Mouse (Mus musculus): ENCODE measurements around the gene Nmnat2. TPM values are rescaled to one million over a fixed set of nuclear protein-coding genes. Genes with fewer than 3 reads are reported as not detected.

The Nmnat2 gene
- polyA plus RNA-seq, 1 experiment, result 8.3 TPM

DNA sequence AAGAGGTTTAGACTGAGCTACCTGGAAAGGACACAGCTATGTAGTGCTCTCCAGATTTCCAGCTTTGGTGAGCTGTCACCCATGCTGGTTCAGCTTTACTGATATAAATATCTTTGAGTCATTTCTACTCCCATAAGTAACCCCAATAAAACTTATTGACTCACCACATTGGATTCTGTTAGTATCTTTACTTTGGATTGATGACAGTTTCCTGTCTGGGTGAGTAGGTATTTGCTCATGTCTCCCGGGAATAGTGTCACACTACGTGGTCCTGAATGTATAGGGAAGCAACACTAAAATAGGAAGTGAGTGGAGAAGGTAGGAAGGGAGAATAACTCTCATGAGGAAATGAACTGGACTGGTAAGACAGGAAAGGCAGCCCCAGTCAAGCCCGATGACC lies 33.0 kb upstream of the Nmnat2 start:
- no peak overlapping the region for H3K4me3 ChIP-seq (ENCODE audit: insufficient read depth, poor library complexity, severe bottlenecking)
- no peaks in the 10 kb centered on the region for H3K36me3 ChIP-seq (ENCODE audit: control insufficient read depth, insufficient read depth)
- no peaks in the 10 kb centered on the region for H3K27me3 ChIP-seq (ENCODE audit: control insufficient read depth, insufficient read depth, insufficient read length)
- TF ChIP-seq CEBPB (IDR thresholded peaks at IDR 0.05; ENCODE audit: low read depth), result no peak
- TF ChIP-seq FOSL1 (IDR thresholded peaks at IDR 0.05; ENCODE audit: insufficient read depth, low read length, poor library complexity, severe bottlenecking), result peak; percentile 69
- no peaks in the 10 kb centered on the region for H3K79me2 ChIP-seq (ENCODE audit: control insufficient read depth, insufficient read depth)
- H3K79me3 ChIP-seq (ENCODE audit: low read depth), result no peaks in the 10 kb centered on the region
- H3ac ChIP-seq (ENCODE audit: control insufficient read depth, insufficient read length, low read depth), result no peak overlapping the region

DNA sequence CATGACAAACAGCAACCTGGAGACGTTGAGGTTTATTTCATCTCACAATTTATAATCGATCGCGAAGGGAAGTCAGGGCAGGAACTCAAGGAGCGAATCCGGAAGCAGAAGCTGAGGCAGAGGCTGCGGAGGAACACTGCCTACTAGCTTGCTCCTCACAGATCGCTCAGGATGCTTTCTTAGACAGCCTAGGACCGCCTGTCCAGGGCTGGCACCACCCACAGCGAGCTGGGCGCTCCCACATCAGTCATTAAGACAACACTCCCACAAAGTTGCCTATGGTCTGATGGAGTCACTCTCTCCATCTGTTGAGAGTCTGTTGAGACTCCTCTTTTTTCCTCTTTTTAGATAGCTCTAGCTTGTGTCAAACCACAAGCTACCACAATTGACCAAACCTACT lies 20.8 kb upstream of the Nmnat2 start:
- Histone ChIP-seq H3K4me3 (ENCODE audit: insufficient read depth, poor library complexity, severe bottlenecking) (no peak overlapping the region), H3K36me3 (ENCODE audit: control insufficient read depth, insufficient read depth) (no peaks in the 10 kb centered on the region), H3K79me2 (ENCODE audit: control insufficient read depth, insufficient read depth) (no peaks in the 10 kb centered on the region), H3K27me3 (ENCODE audit: control insufficient read depth, insufficient read depth, insufficient read length) (no peaks in the 10 kb centered on the region), H3K79me3 (ENCODE audit: low read depth) (no peaks in the 10 kb centered on the region), H3ac (ENCODE audit: control insufficient read depth, insufficient read length, low read depth) (no peak overlapping the region)
- TF ChIP-seq CTCF (IDR thresholded peaks at IDR 0.05; ENCODE audit: control insufficient read depth, insufficient read depth, insufficient read length) (no peak), MYOG (IDR thresholded peaks at IDR 0.05; ENCODE audit: control insufficient read depth, extremely low read depth, insufficient read length) (no peak), MAX (IDR thresholded peaks at IDR 0.05) (no peak), USF1 (IDR thresholded peaks at IDR 0.05; ENCODE audit: low read depth) (no peak), FOSL1 (IDR thresholded peaks at IDR 0.05; ENCODE audit: insufficient read depth, low read length, poor library complexity, severe bottlenecking) (no peak), MYOD1 (IDR thresholded peaks at IDR 0.05; ENCODE audit: control insufficient read depth, insufficient read length, low read depth) (no peak), CEBPB (IDR thresholded peaks at IDR 0.05; ENCODE audit: low read depth) (no peak)

GRCm38 (mm10) chr1:152935476-152935875 lies 19.3 kb upstream of the Nmnat2 start:
- Histone ChIP-seq H3K79me2 (ENCODE audit: control insufficient read depth, insufficient read depth) (no peaks in the 10 kb centered on the region), H3K4me3 (ENCODE audit: insufficient read depth, poor library complexity, severe bottlenecking) (no peak overlapping the region), H3K79me3 (ENCODE audit: low read depth) (no peaks in the 10 kb centered on the region), H3ac (ENCODE audit: control insufficient read depth, insufficient read length, low read depth) (no peak overlapping the region), H3K27me3 (ENCODE audit: control insufficient read depth, insufficient read depth, insufficient read length) (no peaks in the 10 kb centered on the region), H3K36me3 (ENCODE audit: control insufficient read depth, insufficient read depth) (no peaks in the 10 kb centered on the region)
- no peak for TF ChIP-seq CTCF (IDR thresholded peaks at IDR 0.05; ENCODE audit: control insufficient read depth, insufficient read depth, insufficient read length)
- no peak for TF ChIP-seq MAX (IDR thresholded peaks at IDR 0.05)
- no peak for TF ChIP-seq USF1 (IDR thresholded peaks at IDR 0.05; ENCODE audit: low read depth)
- no peak for TF ChIP-seq FOSL1 (IDR thresholded peaks at IDR 0.05; ENCODE audit: insufficient read depth, low read length, poor library complexity, severe bottlenecking)
- TF ChIP-seq MYOG (IDR thresholded peaks at IDR 0.05; ENCODE audit: control insufficient read depth, extremely low read depth, insufficient read length), result no peak
- no peak for TF ChIP-seq CEBPB (IDR thresholded peaks at IDR 0.05; ENCODE audit: low read depth)
- no peak for TF ChIP-seq MYOD1 (IDR thresholded peaks at IDR 0.05; ENCODE audit: control insufficient read depth, insufficient read length, low read depth)

- Histone ChIP-seq H3ac (ENCODE audit: control insufficient read depth, insufficient read length, low read depth) (no peak overlapping the region), H3K27me3 (ENCODE audit: control insufficient read depth, insufficient read depth, insufficient read length) (no peaks in the 10 kb centered on the region), H3K4me3 (ENCODE audit: insufficient read depth, poor library complexity, severe bottlenecking) (no peak overlapping the region), H3K79me3 (ENCODE audit: low read depth) (no peaks in the 10 kb centered on the region), H3K79me2 (ENCODE audit: control insufficient read depth, insufficient read depth) (no peaks in the 10 kb centered on the region), H3K36me3 (ENCODE audit: control insufficient read depth, insufficient read depth) (no peaks in the 10 kb centered on the region)
- TF ChIP-seq FOSL1 (IDR thresholded peaks at IDR 0.05; ENCODE audit: insufficient read depth, low read length, poor library complexity, severe bottlenecking) (no peak), USF1 (IDR thresholded peaks at IDR 0.05; ENCODE audit: low read depth) (no peak), CTCF (IDR thresholded peaks at IDR 0.05; ENCODE audit: control insufficient read depth, insufficient read depth, insufficient read length) (no peak), MYOD1 (IDR thresholded peaks at IDR 0.05; ENCODE audit: control insufficient read depth, insufficient read length, low read depth) (no peak), CEBPB (IDR thresholded peaks at IDR 0.05; ENCODE audit: low read depth) (no peak), MAX (IDR thresholded peaks at IDR 0.05) (no peak), MYOG (IDR thresholded peaks at IDR 0.05; ENCODE audit: control insufficient read depth, extremely low read depth, insufficient read length) (no peak)
Observed at GRCm38 (mm10) chr1:152936365-152936764, 18.4 kb upstream of the Nmnat2 start.

DNA sequence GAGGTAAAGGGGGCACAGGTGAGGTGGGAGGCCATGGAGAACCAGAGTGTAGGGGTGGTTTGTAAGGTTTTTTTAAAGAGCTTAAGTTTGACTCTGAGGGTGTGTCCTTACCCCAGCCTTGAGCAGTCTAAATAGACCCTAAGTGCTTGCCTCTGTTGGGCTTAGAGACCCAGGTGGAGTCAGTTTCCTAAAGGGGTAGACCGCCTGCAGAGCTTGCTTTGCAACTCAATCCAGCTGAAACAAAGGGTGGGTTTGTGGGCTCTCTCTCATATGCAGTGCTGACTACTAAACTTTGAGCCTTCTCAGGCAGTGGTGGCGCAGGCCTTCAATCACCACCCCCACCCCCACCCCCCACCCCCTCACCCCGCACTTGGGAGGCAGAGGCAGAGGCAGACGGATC lies 11.8 kb upstream of the Nmnat2 start:
- H3K79me2 ChIP-seq (ENCODE audit: control insufficient read depth, insufficient read depth), result no peaks in the 10 kb centered on the region
- no peaks in the 10 kb centered on the region for H3K27me3 ChIP-seq (ENCODE audit: control insufficient read depth, insufficient read depth, insufficient read length)
- H3K4me3 ChIP-seq (ENCODE audit: insufficient read depth, poor library complexity, severe bottlenecking), result no peak overlapping the region
- H3ac ChIP-seq (ENCODE audit: control insufficient read depth, insufficient read length, low read depth), result no peak overlapping the region
- TF ChIP-seq MAX (IDR thresholded peaks at IDR 0.05) (no peak), USF1 (IDR thresholded peaks at IDR 0.05; ENCODE audit: low read depth) (no peak), MYOD1 (IDR thresholded peaks at IDR 0.05; ENCODE audit: control insufficient read depth, insufficient read length, low read depth) (no peak), MYOG (IDR thresholded peaks at IDR 0.05; ENCODE audit: control insufficient read depth, extremely low read depth, insufficient read length) (no peak), CTCF (IDR thresholded peaks at IDR 0.05; ENCODE audit: control insufficient read depth, insufficient read depth, insufficient read length) (no peak), FOSL1 (IDR thresholded peaks at IDR 0.05; ENCODE audit: insufficient read depth, low read length, poor library complexity, severe bottlenecking) (no peak), CEBPB (IDR thresholded peaks at IDR 0.05; ENCODE audit: low read depth) (no peak)
- no peaks in the 10 kb centered on the region for H3K79me3 ChIP-seq (ENCODE audit: low read depth)
- no peaks in the 10 kb centered on the region for H3K36me3 ChIP-seq (ENCODE audit: control insufficient read depth, insufficient read depth)

GRCm38 (mm10) chr1:152954167-152954566 lies 626 bp upstream of the Nmnat2 start:
- no peaks in the 10 kb centered on the region for H3K79me2 ChIP-seq (ENCODE audit: control insufficient read depth, insufficient read depth)
- no peak overlapping the region for H3ac ChIP-seq (ENCODE audit: control insufficient read depth, insufficient read length, low read depth)
- TF ChIP-seq MYOD1 (IDR thresholded peaks at IDR 0.05; ENCODE audit: control insufficient read depth, insufficient read length, low read depth), result peak; percentile 58
- peak; percentile 91 for TF ChIP-seq CEBPB (IDR thresholded peaks at IDR 0.05; ENCODE audit: low read depth)
- TF ChIP-seq MAX (IDR thresholded peaks at IDR 0.05), result no peak
- TF ChIP-seq CTCF (IDR thresholded peaks at IDR 0.05; ENCODE audit: control insufficient read depth, insufficient read depth, insufficient read length), result no peak
- no peaks in the 10 kb centered on the region for H3K79me3 ChIP-seq (ENCODE audit: low read depth)
- no peaks in the 10 kb centered on the region for H3K36me3 ChIP-seq (ENCODE audit: control insufficient read depth, insufficient read depth)
- H3K4me3 ChIP-seq (ENCODE audit: insufficient read depth, poor library complexity, severe bottlenecking), result no peak overlapping the region
- no peaks in the 10 kb centered on the region for H3K27me3 ChIP-seq (ENCODE audit: control insufficient read depth, insufficient read depth, insufficient read length)
